Mouse (Mus musculus) neural tube, embryonic 13.5 days (tissue): ENCODE results near the gene Tcf12. TPM values are rescaled to one million over a fixed set of nuclear protein-coding genes. Genes with fewer than 3 reads are reported as not detected.

Experiments used
- ATAC-seq: fragments of 200-750 bp; cut with Nextera tagmentation; 2 replicates; pipeline ENCODE4 v1.8.0; 2017; ENCODE audit warnings: low read depth, mild to moderate bottlenecking, moderate TSS enrichment, moderate library complexity
- H3K27ac ChIP-seq: fragments of 300-500 bp; sonication (generic); replicated peaks from 2 replicates; pipeline ENCODE4 v1.5.1; 2015; ENCODE audit warnings: moderate library complexity, mild to moderate bottlenecking, inconsistent platforms
- H3K27me3 ChIP-seq: fragments of 300-500 bp; sonication (generic); 2 replicates; pipeline ENCODE4 v1.6.1; 2015; ENCODE audit warnings: mild to moderate bottlenecking, inconsistent platforms
- H3K36me3 ChIP-seq: fragments of 300-500 bp; sonication (generic); 2 replicates; pipeline ENCODE4 v1.6.1; 2015; ENCODE audit warnings: mild to moderate bottlenecking, inconsistent platforms
- H3K4me1 ChIP-seq: fragments of 300-500 bp; sonication (generic); replicated peaks from 2 replicates; pipeline ENCODE4 v1.6.1; 2015; ENCODE audit warnings: inconsistent platforms
- H3K4me2 ChIP-seq: fragments of 300-500 bp; sonication (generic); 2 replicates; pipeline ENCODE4 v1.6.1; 2015; ENCODE audit warnings: inconsistent platforms, mild to moderate bottlenecking, moderate library complexity
- H3K4me3 ChIP-seq: fragments of 300-500 bp; sonication (generic); 2 replicates; pipeline ENCODE4 v1.5.1; 2015; ENCODE audit warnings: mild to moderate bottlenecking, inconsistent platforms
- H3K9ac ChIP-seq: fragments of 300-500 bp; sonication (generic); 2 replicates; pipeline ENCODE4 v1.6.1; 2015; ENCODE audit warnings: moderate library complexity, mild to moderate bottlenecking, inconsistent platforms
- H3K9me3 ChIP-seq: fragments of 300-500 bp; sonication (generic); 2 replicates; pipeline ENCODE4 v1.6.1; 2016; ENCODE audit warnings: inconsistent platforms
- WGBS: fragments of 180-500 bp; shearing (Covaris S2); methylation state at CpG from one replicate; pipeline ENCODE4 v1.1.7; 2015; 5-methylcytosine and 5-hydroxymethylcytosine counted together
- polyA plus RNA-seq: library from polyadenylated mRNA; unstranded; fragments of >200 nt; fragmentation: Nextera tagmentation; extraction: Ambion mirVana; gene quantifications from 2 replicates; pipeline ENCODE4 v1.2.1, GENCODE M21; 2015

Tcf12 gene
- polyA plus RNA-seq, 1 experiment from 2014 or later: 120 TPM

- Histone ChIP-seq H3K27me3 (no peaks in the 10 kb centered on the region), H3K4me1 (peaks cover 16% of the 10 kb centered on the region), H3K36me3 (no peaks in the 10 kb centered on the region), H3K9me3 (no peaks in the 10 kb centered on the region), H3K27ac (no peak overlapping the region), H3K4me3 (no peak overlapping the region), H3K4me2 (no peak overlapping the region), H3K9ac (no peak overlapping the region)
- ATAC-seq: no peak
Observed at GRCm38 (mm10) chr9:72076158-72076557, 35.5 kb downstream of the Tcf12 start.

DNA sequence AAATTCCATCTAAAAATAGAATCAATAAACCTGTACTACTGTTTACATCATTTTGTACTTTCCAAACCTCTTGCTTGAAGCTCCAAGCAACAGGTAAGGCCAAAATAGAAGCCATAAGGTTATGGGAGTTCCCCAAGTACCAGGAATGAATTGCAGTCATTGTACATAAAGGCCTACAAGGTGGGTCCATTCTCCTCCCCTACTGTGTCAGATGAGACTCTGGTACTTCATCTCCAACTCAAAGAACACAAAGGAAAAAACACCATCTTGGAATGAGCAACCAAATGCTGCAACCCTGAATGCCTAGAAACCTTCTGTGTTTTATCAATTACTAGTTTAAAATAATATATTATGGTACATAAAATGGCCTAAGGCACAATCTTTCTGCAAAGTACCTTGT, 45.5 kb downstream of the Tcf12 start:
- H3K27me3 ChIP-seq: no peaks in the 10 kb centered on the region
- no peaks in the 10 kb centered on the region for H3K9me3 ChIP-seq
- ATAC-seq: no peak
- H3K9ac ChIP-seq: no peak overlapping the region
- no peak overlapping the region for H3K27ac ChIP-seq
- H3K4me1 ChIP-seq: no peaks in the 10 kb centered on the region
- H3K4me2 ChIP-seq: no peak overlapping the region
- H3K36me3 ChIP-seq: no peaks in the 10 kb centered on the region
- H3K4me3 ChIP-seq: no peak overlapping the region

GRCm38 (mm10) chr9:72053144-72053543, 58.5 kb downstream of the Tcf12 start:
- WGBS: 91% methylated on average over 3 of the region's 3 CpGs
- H3K27me3 ChIP-seq: no peaks in the 10 kb centered on the region
- no peak overlapping the region for H3K4me3 ChIP-seq
- no peak for ATAC-seq
- H3K9ac ChIP-seq: no peak overlapping the region
- no peaks in the 10 kb centered on the region for H3K36me3 ChIP-seq
- no peaks in the 10 kb centered on the region for H3K4me1 ChIP-seq
- no peak overlapping the region for H3K4me2 ChIP-seq
- no peaks in the 10 kb centered on the region for H3K9me3 ChIP-seq
- H3K27ac ChIP-seq: no peak overlapping the region

GRCm38 (mm10) chr9:72040156-72040555, 71.5 kb downstream of the Tcf12 start:
- Histone ChIP-seq H3K36me3 (no peaks in the 10 kb centered on the region), H3K27ac (no peak overlapping the region), H3K4me1 (peaks cover 8% of the 10 kb centered on the region; the same call in 1 of the 2 replicates), H3K4me3 (no peak overlapping the region), H3K27me3 (no peaks in the 10 kb centered on the region), H3K4me2 (no peak overlapping the region), H3K9me3 (no peaks in the 10 kb centered on the region), H3K9ac (no peak overlapping the region)
- no peak for ATAC-seq

DNA sequence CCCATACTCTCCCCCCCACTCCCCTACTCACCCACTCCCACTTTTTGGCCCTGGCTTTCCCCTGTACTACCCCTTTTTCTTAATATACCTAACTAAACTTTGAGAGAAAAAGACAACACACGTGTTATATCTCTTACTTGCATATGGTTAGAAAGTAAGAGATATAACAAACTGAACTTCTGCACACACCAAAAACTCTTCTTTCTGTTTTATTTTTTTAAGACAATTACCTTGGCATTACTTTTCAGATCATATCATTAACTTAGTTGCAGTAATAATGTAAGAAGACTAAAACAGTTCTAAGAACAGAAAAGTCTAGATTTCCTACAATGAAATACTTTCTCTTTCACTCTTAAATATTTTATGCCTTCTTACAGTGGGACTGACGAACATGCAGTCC, 72.3 kb downstream of the Tcf12 start:
- Histone ChIP-seq H3K36me3 (no peaks in the 10 kb centered on the region), H3K27ac (no peak overlapping the region), H3K4me2 (no peak overlapping the region), H3K9me3 (no peaks in the 10 kb centered on the region), H3K4me1 (peaks cover 8% of the 10 kb centered on the region; the same call in 1 of the 2 replicates), H3K4me3 (no peak overlapping the region), H3K9ac (no peak overlapping the region), H3K27me3 (no peaks in the 10 kb centered on the region)
- no peak for ATAC-seq
- 90% methylated on average over 2 of the region's 2 CpGs for WGBS

DNA sequence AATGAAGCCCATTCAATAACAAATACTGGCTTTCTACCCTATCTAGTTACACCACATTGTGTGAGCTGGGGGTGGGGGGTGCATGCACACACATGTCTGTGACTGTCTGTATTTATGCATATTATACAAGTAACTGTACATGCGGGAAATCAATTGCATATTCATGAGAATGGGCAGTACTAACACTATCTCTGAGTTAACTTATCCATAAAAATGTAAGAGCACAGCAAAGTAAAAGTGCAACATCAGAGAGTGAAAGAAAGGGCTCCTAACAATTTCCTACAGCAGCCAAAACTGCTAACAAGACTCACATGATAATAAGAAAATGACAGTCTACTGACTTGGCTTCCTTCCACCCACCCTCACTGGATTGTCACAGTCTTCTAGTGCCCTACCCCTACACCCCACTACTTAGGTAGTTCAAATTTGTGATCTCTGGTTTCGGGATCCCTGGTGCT, 74.6 kb downstream of the Tcf12 start:
- ATAC-seq: no peak
- Histone ChIP-seq H3K4me2 (no peak overlapping the region), H3K9ac (no peak overlapping the region), H3K4me1 (peaks cover 12% of the 10 kb centered on the region; the same call in 1 of the 2 replicates), H3K27ac (no peak overlapping the region), H3K36me3 (no peaks in the 10 kb centered on the region), H3K4me3 (no peak overlapping the region), H3K27me3 (no peaks in the 10 kb centered on the region), H3K9me3 (no peaks in the 10 kb centered on the region)
- WGBS: 76% methylated on average over 2 of the region's 2 CpGs

- Histone ChIP-seq H3K27me3 (no peaks in the 10 kb centered on the region), H3K36me3 (no peaks in the 10 kb centered on the region), H3K9me3 (no peaks in the 10 kb centered on the region), H3K4me1 (peaks cover 12% of the 10 kb centered on the region; the same call in 1 of the 2 replicates), H3K4me3 (no peak overlapping the region), H3K9ac (no peak overlapping the region), H3K4me2 (no peak overlapping the region), H3K27ac (no peak overlapping the region)
- 96% methylated on average over 3 of the region's 3 CpGs for WGBS
- no peak for ATAC-seq
Observed at GRCm38 (mm10) chr9:72036257-72036656, 75.4 kb downstream of the Tcf12 start.

- Histone ChIP-seq H3K27ac (no peak overlapping the region), H3K36me3 (no peaks in the 10 kb centered on the region), H3K27me3 (no peaks in the 10 kb centered on the region), H3K9ac (no peak overlapping the region), H3K4me1 (peaks cover 26% of the 10 kb centered on the region), H3K4me3 (no peak overlapping the region), H3K9me3 (no peaks in the 10 kb centered on the region), H3K4me2 (no peak overlapping the region)
- WGBS: 90% methylated on average over 2 of the region's 2 CpGs
- ATAC-seq: no peak
Observed at GRCm38 (mm10) chr9:72033271-72033670, 78.4 kb downstream of the Tcf12 start.

- no peaks in the 10 kb centered on the region for H3K9me3 ChIP-seq
- H3K27ac ChIP-seq: no peak overlapping the region
- peaks cover 17% of the 10 kb centered on the region for H3K4me1 ChIP-seq
- no peak overlapping the region for H3K4me2 ChIP-seq
- H3K27me3 ChIP-seq: no peaks in the 10 kb centered on the region
- H3K9ac ChIP-seq: no peak overlapping the region
- no peak overlapping the region for H3K4me3 ChIP-seq
- no peaks in the 10 kb centered on the region for H3K36me3 ChIP-seq
- ATAC-seq: no peak
Observed at GRCm38 (mm10) chr9:72030274-72030673, 81.4 kb downstream of the Tcf12 start.

DNA sequence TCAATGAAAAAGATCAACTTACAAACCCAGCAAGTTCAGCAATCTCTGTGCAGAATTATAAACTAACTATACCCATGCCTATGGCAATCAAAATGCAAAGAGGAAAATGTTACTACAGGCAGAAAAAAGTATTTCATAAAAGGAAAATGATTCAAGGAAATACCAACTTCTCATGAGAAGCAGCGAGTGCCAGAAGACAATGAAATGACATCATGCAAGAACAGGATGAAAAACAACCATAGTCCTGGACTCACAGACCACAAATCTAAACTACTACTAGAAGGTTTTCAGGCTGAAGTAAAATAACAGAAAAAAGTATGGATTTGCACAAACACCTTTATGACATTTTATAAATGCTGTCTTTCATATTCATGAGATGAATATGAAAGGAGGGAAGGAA, 82.1 kb downstream of the Tcf12 start:
- H3K4me1 ChIP-seq: peaks cover 20% of the 10 kb centered on the region
- H3K9ac ChIP-seq: no peak overlapping the region
- H3K4me2 ChIP-seq: no peak overlapping the region
- no peak for ATAC-seq
- no peak overlapping the region for H3K27ac ChIP-seq
- H3K4me3 ChIP-seq: no peak overlapping the region
- H3K9me3 ChIP-seq: no peaks in the 10 kb centered on the region
- H3K27me3 ChIP-seq: no peaks in the 10 kb centered on the region
- WGBS: 64% methylated on average over 1 of the region's 1 CpGs
- no peaks in the 10 kb centered on the region for H3K36me3 ChIP-seq

DNA sequence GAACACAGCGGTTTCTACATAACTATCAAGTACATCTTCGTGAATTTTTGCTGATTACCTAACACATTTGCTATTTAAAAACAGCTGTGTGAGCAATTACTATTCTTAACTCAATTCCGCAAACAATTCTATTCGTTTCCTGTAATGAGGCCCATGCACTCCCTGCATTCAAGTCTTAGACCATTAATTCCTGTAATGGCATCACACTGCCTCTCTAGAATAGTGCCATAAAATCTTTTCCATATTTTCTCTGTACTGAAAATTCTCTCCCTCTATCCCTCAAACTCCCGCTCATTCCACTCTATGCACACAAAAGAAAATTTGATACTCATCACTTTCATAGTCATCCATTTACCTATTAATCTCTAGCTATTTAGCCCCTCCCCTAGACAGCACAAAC, 88.4 kb downstream of the Tcf12 start:
- ATAC-seq: peak; percentile 66
- no peaks in the 10 kb centered on the region for H3K36me3 ChIP-seq
- peak overlapping the region; percentile 70 for H3K27ac ChIP-seq
- H3K9ac ChIP-seq: no peak overlapping the region
- no peaks in the 10 kb centered on the region for H3K27me3 ChIP-seq
- H3K4me3 ChIP-seq: no peak overlapping the region
- H3K4me2 ChIP-seq: no peak overlapping the region
- H3K4me1 ChIP-seq: peaks cover 29% of the 10 kb centered on the region
- 39% methylated on average over 5 of the region's 5 CpGs for WGBS
- H3K9me3 ChIP-seq: no peaks in the 10 kb centered on the region

- H3K4me1 ChIP-seq: peaks cover 32% of the 10 kb centered on the region
- no peaks in the 10 kb centered on the region for H3K9me3 ChIP-seq
- WGBS: 57% methylated on average over 3 of the region's 3 CpGs
- H3K27ac ChIP-seq: no peak overlapping the region
- no peak overlapping the region for H3K4me3 ChIP-seq
- no peaks in the 10 kb centered on the region for H3K36me3 ChIP-seq
- H3K27me3 ChIP-seq: no peaks in the 10 kb centered on the region
- H3K9ac ChIP-seq: no peak overlapping the region
- ATAC-seq: no peak
- no peak overlapping the region for H3K4me2 ChIP-seq
Observed at GRCm38 (mm10) chr9:72021512-72021911, 90.2 kb downstream of the Tcf12 start.

DNA sequence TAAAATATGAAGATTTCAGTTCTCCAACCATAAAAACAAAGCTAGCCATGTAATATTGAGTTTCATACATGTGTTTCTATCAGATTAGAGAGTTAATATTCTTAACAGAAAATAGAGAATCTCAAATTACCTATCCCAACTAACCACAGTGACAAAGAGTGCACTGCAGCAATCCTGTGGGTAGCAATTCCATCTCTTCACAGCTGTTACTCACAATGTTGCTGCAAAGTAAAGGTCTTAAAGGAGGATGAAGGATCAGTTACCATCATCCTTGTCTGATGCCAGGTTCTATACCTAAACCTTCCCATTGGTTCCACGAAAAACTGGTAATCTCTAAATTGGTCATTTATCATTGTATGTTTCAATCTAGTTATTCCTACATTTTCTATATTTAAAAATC, 95.7 kb downstream of the Tcf12 start:
- no peaks in the 10 kb centered on the region for H3K27me3 ChIP-seq
- no peaks in the 10 kb centered on the region for H3K9me3 ChIP-seq
- no peak overlapping the region for H3K4me3 ChIP-seq
- 93% methylated on average over 1 of the region's 1 CpGs for WGBS
- no peaks in the 10 kb centered on the region for H3K36me3 ChIP-seq
- no peak overlapping the region for H3K4me2 ChIP-seq
- H3K9ac ChIP-seq: no peak overlapping the region
- no peak overlapping the region for H3K27ac ChIP-seq
- peaks cover 18% of the 10 kb centered on the region for H3K4me1 ChIP-seq
- ATAC-seq: no peak
